Mouse (Mus musculus) adrenal gland, adult 2 months (tissue): ENCODE data around the gene Rad51b. TPM values are rescaled to one million over a fixed set of nuclear protein-coding genes. Genes with fewer than 3 reads are reported as not detected.

Experiments
- DNase-seq: peaks from one replicate; pipeline ENCODE4 v3.0.0; 2021
- polyA plus RNA-seq: library from polyadenylated mRNA; depleted of rRNA; stranded (reverse); fragments of >200 nt; gene quantifications from 2 replicates; pipeline ENCODE4 v1.2.3, GENCODE M21; 2012
- total RNA-seq, 2 experiments: library from RNA; stranded (reverse); gene quantifications; 2 replicates each; pipeline ENCODE4 v1.2.3; 2021

Rad51b gene
- total and polyA plus RNA-seq, 3 experiments, result 0.08 to 0.49 (median 0.45) TPM

- no peak for DNase-seq
Observed at GRCm38 (mm10) chr12:79531809-79532798, 235.0 kb downstream of the Rad51b start.

- no peak for DNase-seq
Observed at GRCm38 (mm10) chr12:79534778-79535177, 237.7 kb downstream of the Rad51b start.

GRCm38 (mm10) chr12:79535532-79536437, 238.7 kb downstream of the Rad51b start:
- no peak for DNase-seq

GRCm38 (mm10) chr12:79540176-79540575, 243.1 kb downstream of the Rad51b start:
- no peak for DNase-seq

GRCm38 (mm10) chr12:79541581-79541980, 244.5 kb downstream of the Rad51b start:
- no peak for DNase-seq

GRCm38 (mm10) chr12:79545063-79545462, 248.0 kb downstream of the Rad51b start:
- DNase-seq, result no peak

GRCm38 (mm10) chr12:79547556-79547955, 250.5 kb downstream of the Rad51b start:
- DNase-seq, result no peak

GRCm38 (mm10) chr12:79548607-79549330, 251.7 kb downstream of the Rad51b start:
- no peak for DNase-seq

GRCm38 (mm10) chr12:79550049-79550682, 253.1 kb downstream of the Rad51b start:
- DNase-seq, result no peak

- no peak for DNase-seq
Observed at GRCm38 (mm10) chr12:79551274-79551673, 254.2 kb downstream of the Rad51b start.

- DNase-seq, result no peak
Observed at GRCm38 (mm10) chr12:79553056-79553455, 256.0 kb downstream of the Rad51b start.

- DNase-seq, result no peak
Observed at GRCm38 (mm10) chr12:79557904-79558303, 260.8 kb downstream of the Rad51b start.

GRCm38 (mm10) chr12:79558711-79559110, 261.6 kb downstream of the Rad51b start:
- no peak for DNase-seq

- DNase-seq, result no peak
Observed at GRCm38 (mm10) chr12:79559410-79560015, 262.4 kb downstream of the Rad51b start.

GRCm38 (mm10) chr12:79560084-79560699, 263.1 kb downstream of the Rad51b start:
- DNase-seq, result no peak

GRCm38 (mm10) chr12:79560893-79561292, 263.8 kb downstream of the Rad51b start:
- DNase-seq, result no peak

GRCm38 (mm10) chr12:79574159-79575040, 277.3 kb downstream of the Rad51b start:
- DNase-seq, result no peak

GRCm38 (mm10) chr12:79575041-79575541, 278.0 kb downstream of the Rad51b start:
- DNase-seq, result no peak

GRCm38 (mm10) chr12:79577525-79577924, 280.4 kb downstream of the Rad51b start:
- no peak for DNase-seq
